Mouse (Mus musculus) retina, embryonic 14.5 days (tissue): ENCODE data around the gene Polr2h.
"Not testable (repeated sequence)": the region's sequence is repeated elsewhere in the genome, so short reads cannot be mapped to it uniquely, and the experiment has no call there.

Source experiments
- DNase-seq: peaks from one replicate; pipeline ENCODE4 v3.0.0-alpha.2; 2015; ENCODE audit warnings: low spot score

Gene Polr2h

DNA sequence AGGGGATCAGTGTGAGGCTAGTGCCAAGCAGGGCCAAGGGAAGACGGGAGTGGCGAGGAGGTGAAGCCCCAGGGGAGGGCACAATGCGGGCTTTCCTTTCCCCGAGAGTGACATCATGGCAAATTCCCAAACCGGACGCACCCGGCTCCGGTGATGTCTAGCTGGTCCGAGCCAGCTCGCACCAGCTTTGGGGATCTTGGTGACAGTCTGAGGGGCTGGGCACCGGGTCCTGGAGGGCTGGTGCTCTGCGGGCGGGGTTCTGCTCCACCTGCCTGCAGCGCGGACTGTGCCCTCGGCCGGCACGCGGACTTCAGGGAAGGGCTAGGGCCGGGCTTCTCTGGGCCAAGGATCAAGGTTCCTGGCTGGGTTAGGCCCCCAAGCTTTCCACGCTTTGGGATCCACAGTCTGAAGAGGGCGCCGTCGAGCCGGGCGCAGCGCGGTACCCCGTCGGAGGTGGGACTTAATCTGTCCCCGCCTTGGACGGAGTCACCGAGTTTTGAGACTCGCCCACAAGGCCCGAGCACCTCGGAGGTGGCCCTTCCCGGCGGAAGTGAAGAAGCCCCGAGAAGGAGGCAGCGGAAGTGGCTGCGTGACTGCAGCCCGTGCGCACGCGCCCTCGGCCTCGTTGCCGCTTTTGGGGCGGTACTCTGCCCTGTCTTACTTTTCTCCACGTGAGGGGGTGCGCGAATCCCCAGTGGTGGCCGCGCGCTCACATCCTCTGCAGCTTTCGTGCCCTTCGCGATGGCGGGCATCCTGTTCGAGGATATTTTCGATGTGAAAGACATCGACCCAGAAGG lies at the start of gene Polr2h, which contains the start of gene Clcn2:
Gene Polr2h, plus strand, starts transcription at position 485 of the 797 bp plus-strand sequence.
Gene Clcn2, minus strand, starts transcription at position 566 of the 797 bp plus-strand sequence.
- peak; percentile 94 for DNase-seq

DNA sequence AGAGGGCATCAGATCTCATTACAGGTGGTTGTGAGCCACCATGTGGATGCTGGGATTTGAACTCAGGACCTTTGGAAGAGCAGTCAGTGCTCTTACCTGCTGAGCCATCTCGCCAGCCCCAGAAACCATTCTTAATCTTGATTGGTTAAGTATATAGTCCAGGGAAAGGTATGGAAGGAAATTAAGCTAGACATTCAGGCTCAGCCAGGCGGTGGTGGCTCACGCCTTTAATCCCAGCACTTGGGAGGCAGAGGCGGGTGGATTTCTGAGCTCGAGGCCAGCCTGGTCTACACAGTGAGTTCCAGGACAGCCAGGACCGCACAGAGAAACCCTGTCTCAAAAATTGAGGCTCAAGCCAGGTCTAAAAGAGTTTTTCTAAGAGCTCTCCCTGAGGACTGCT lies 49.5 kb upstream of the Polr2h start, which contains the start of gene Eif4g1:
Gene Eif4g1, plus strand, starts transcription at position 301 of the 400 bp plus-strand sequence.
- DNase-seq = not testable (repeated sequence)

DNA sequence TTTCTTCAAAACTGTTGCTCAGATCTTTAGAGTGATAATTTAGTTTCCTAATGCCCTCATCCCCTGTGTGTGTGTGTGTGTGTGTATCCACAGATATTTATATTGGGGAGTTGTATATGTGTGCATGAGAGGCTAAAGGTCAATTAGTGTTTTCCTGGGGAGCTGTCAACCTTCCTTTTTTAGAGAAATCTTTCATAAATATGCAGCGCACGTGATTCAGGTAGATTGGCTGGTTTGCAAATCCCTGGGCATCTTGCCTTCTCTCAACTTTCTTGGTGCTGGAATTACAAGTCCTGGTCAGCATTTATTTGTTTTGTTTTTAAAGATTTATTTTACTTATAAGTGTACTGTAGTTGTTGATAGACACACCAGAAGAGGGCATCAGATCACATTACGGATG lies 47.2 kb upstream of the Polr2h start:
- no peak for DNase-seq

DNA sequence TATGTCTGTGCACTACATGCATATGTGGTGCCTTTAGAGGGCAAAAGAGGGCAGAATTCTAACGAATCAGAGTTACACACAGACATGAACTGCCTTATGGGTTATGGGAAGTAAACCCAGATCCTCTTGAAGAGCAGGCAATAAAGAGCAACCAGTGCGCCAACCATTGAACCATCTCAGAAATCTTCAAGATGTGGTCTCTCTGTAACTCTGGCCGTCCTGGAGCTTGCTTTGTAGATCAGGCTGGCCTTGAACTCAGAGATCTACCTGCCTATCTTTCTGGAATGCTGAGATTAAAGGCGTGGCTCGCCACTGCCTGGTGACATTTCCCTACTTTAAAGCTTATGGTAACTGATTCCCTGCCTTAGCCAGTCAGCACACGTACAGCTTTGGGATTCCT lies 45.6 kb upstream of the Polr2h start:
- peak; percentile 41 for DNase-seq

DNA sequence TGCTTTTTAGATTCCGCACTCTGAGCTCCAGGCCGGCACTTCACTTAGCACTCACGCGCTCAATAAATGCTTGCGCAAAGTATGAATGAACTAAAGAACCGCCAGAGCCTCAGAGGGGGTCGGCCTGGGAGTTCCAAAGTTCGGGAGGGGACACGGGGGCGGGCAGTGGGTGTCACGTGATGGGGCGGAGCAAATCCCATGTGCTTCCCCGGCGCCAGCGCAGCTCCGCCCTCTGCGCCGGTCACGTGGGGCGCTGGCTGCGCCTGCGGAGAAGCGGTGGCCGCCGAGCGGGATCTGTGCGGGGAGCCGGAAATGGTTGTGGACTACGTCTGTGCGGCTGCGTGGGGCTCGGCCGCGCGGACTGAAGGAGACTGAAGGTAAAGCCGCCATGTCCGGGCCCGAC lies 45.0 kb upstream of the Polr2h start:
- DNase-seq = peak; percentile 94

DNA sequence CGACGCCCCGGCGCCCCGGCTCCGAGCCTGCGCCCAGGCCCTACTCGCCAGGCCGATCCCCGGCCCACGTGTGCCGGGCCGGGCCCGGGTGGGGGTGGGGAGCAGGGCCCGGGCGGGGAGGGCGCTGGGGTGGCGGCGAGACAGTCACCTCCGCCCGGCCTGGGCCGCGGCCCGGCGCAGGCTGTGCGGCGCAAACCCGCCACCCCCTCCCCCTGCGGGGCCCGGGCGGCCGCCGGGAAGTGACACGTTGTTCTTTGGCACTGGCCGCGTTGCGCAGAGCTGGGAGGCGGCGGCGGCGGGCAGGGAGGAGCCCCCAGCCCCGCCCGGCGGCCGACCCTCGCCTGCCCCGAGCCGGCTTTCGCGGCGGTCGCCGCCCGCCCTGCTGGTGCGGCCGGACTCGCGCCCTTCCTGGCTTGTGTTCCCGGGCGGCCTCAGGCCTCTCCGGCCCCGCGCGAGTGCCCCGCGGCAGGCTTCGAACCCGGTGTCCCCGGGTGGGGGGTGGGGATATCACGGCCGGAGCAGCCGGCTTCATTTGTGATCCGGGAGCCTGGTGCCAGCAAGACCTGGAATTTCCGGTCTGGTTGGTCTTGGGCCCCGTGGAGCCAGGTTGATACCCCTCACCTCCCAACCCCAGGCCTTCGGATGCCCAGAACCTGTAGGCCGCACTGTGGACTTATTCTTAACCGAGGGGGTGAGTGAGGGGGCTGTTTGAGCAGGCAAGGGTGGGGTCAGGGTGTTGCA lies 44.3 kb upstream of the Polr2h start:
- DNase-seq = peak; percentile 44

DNA sequence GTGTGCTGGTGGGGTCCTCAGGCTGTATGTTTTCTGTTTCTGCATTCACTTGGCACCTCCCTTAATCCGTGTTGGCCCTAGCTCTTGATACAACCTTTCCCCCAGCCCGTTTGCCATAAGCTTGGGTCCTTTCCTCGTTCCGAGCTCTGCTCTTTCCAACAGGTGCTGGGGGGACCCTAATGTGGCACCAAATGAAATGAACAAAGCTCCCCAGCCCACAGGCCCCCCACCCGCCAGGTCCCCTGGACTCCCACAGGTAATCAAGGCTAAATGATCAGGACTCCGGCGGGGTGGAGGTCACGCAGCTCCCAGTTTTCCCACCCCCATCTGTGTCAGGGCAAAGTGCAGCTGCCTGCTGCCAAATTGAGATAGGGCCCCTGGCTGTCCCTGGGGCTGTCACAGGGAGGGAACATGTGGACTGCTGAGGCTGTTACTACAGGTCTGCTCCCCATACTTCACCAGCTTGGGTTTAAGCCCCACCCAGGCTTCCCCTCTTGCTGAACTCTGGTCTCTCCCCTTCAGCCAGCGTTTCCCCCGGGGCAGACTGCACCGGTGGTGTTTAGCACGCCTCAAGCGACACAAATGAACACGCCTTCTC lies 43.7 kb upstream of the Polr2h start:
- DNase-seq = no peak

DNA sequence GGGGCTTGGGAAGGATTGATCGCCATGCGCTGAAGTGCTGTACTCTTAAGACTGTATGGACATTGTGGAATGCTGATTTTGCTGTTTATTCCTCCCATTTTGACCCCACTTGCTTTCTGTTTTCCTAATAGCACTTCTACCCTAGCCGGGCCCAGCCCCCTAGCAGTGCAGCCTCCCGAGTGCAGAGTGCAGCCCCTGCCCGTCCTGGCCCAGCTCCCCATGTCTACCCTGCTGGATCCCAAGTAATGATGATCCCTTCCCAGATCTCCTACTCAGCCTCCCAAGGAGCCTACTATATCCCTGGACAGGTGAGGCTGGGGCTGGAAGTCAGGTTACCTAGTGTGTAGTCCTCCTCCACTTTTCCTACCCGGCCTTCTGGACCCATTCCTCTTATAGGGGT lies 42.3 kb upstream of the Polr2h start:
- DNase-seq = no peak

DNA sequence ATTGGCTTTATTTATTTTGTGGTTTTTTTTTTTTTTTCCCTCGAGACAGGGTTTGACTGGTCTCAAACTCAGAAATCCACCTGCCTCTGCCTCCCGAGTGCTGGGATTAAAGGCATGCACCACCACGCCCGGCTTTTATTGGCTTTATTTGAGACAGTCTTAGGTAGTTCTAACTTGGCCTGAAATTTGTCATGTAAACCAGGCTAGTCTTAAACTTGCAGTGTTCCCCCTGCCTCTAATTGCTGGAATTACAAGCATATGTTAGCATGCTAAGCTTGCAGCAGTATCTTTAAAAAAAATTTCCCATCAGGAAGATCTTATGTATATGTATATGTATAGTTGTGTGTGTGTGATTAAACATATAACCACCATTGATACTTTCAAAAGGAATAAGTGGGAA lies 40.8 kb upstream of the Polr2h start:
- peak; percentile 13 for DNase-seq

DNA sequence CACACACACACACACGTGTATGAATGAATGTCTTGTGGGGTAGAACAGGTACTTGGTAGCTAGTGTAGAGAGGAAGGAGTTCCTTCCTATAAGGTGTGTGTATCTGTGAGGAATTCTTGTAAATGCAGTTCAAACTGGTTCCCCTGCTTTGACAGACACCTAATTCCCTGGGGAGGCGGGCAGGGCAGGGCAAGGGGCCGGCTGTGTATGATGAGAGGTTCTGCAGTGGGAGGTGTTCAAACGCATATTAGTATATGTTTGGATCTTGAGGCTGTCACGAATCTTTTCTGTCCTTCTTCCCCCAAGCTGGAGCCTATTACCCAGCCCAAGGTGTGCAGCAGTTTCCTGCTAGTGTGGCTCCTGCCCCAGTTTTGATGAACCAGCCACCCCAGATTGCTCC lies 40.1 kb upstream of the Polr2h start:
- DNase-seq = no peak

DNA sequence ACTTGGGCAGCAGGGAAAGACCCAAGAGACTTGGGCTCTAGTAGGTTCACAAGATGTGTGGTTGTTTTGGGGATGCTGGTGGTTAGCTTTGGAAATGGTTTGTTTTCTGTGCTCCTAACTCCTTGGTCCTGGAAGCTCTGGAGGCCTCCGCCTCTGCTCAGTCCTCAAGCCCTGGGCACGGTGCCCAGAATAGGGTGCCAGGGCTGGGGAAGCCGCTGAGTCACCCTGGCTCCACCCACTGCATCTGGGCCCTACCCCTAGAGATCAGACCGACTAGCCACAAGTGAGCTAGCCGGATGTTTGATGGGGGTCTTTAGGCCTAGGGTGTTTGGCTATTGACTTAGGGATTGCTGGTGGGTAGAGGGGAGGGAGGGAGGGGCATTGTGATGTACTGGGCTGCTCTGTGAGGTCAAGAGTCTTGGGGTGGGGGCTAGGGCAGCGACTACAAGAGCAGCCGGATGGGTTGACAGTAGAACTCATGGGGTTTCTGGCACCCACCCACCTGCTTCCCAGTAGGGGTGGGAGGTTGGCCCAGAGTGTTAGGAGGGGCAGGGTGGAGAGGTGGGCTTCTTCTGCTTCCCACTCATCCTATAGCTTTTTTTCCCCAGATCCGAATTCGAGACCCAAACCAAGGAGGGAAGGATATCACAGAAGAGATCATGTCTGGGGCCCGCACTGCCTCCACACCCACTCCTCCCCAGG lies 39.3 kb upstream of the Polr2h start:
- DNase-seq = no peak

DNA sequence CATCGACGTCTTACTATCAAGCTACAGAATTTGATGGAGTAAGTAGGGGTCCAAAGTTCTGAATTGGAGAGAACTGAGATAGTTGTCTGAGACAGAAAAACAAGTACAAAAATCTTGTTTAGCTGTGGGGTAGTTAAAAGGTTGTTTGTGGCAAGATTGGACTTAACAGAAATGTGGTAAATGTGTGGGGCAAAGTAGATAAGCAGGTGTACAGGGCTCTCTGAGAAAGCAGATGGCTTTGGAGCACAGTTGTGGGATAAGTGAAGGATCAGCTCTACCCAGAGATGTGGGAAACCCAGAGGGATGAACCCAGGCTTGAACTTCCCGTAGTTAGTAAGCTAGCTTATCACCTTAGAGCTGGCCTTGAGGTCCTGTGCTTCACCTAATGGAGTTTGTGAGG lies 26.7 kb upstream of the Polr2h start:
- DNase-seq = no peak

DNA sequence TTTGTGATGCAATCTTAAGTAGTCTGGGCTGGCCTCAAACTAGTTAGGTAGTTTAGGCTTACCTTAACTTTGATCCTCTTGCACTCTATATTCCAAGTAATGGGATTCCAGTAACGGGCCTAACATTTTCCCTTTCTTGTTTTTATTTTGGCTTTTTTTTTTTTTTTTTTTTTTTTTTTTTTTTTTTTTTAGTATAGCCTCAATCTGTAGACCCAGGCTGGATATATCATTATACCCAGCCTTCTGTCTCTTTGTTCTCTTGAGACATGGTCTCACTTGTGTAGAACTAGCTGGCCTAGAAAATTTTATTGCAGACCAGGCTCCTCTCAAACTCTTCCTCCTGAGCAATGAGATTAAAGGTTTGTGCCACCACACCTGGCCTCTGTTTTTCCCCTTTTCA lies 25.8 kb upstream of the Polr2h start:
- no peak for DNase-seq

DNA sequence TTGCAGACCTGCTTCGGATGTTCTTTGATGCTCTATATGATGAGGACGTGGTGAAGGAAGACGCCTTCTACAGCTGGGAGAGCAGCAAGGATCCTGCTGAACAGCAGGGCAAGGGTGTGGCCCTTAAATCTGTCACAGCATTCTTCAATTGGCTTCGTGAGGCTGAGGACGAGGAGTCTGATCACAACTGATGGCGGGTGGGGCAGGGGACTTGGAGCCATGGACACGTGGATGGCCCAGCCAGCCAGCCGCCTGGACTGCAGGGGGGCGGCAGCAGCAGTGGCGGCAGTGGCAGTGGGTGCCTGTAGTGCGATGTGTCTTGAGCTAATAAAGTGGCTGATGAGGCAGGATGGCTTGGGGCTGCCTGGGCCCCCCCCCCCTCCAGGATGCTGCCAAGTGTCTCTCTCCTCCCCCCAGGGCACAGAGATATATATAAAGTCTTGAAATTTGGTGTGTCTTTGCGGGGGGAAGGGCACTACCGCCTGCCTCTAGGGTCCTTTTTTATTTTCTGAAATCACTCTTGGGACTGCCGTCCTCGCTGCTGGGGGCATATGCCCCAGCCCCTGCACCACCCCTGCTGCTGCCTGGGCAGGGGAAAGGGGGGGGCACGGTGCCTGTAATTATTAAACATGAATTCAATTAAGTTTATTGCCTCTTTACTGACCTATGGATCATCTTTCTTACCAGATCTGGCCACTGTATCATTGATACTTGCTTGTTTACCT lies 25.1 kb upstream of the Polr2h start:
- no peak for DNase-seq

DNA sequence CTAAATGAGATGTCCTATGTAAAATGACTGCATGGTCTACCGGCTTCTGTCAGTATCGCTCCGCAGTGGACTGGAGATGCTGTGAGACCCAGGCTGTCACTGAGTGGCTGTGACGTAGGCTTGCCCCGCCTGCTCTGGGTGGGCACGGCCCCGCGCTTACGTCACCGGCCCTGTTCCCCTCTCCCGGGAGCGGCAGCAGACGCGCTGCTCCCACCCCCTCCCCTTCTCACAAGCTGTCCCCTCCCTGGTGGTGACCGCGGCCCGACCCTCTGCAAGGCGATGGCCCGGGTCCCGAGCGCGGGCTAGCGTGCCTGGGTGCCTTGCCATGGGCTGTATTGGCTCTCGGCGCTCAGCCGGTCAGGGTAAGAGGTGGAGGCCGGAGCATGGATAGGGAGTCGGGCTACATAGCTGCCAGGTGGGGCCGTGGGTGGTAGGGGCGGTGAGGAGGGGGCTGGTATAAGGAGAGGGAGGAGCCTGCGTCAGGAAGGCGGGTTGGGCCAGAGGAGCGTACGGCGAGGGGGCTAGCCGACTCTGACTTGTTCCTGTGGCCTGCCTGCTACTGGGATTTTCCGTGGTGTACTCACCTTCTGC lies 24.3 kb upstream of the Polr2h start, which contains the start of gene Fam131a:
Gene Fam131a, plus strand, starts transcription at position 131 of the 591 bp plus-strand sequence.
- peak; percentile 94 for DNase-seq

DNA sequence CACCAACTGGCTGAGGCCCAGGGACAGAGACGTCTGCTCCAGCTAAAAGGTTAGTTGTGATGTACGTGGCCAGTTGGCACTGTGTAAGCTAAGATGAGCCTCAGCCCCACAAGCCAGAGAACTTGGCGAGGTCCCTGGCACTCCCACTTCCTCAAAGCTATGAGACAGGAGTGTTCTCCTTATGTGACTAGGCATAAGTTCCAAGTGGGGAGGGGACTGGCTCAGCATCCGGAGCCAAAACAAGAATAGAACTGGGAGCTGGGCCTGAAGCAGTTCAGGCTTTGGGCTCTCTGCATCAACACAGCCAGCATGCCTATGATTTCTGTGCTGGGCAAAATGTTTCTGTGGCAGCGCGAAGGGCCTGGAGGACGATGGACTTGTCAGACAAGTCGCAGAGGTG lies 22.7 kb upstream of the Polr2h start:
- no peak for DNase-seq

DNA sequence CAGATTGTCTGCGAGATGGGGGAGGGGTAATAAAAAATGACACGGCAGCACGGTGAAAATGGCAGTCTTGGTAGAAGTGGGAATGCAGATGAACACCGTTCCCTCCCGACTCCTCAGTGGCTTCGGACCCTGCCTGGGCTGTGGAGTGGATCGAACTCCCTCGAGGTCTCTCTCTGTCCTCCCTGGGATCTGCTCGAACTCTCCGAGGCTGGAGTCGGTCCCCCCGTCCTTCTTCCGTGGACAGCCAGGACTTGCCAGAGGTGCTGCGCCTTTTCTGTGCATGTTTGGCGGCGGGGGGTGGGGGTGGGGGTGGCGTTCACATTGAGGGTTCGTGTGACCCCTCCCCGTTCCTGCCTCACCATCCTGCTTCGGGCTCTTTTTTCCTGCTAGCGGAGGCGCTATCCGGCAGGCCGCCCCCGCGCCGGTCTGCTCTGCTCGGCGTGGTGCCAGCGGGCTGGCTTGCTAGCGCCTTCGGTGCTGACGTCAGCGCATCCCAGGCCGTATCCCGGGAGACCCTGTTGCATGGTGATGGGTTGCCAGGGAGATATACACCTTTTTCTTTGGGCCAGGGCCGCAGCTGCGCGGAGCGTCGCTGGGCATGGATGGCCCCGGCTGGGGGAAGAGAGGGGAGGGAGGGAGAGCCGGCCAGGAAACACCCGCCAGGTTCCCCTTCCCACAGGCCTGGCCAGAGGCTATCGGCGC lies 21.7 kb upstream of the Polr2h start:
- peak; percentile 81 for DNase-seq

DNA sequence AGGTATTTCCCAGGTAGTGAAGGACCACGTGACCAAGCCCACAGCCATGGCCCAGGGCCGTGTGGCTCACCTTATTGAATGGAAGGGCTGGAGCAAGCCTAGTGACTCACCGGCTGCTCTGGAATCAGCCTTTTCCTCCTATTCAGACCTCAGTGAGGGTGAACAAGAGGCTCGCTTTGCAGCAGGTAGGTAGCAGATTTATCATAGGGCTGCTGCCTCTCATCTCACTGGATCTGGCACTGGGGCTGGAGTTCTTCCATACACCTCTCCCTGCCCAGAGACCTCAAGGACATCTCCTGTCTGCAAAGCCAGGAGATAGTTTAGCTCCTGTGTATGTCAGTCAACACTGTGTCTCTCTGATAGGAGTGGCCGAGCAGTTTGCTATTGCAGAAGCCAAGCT lies 18.2 kb upstream of the Polr2h start:
- DNase-seq = no peak

DNA sequence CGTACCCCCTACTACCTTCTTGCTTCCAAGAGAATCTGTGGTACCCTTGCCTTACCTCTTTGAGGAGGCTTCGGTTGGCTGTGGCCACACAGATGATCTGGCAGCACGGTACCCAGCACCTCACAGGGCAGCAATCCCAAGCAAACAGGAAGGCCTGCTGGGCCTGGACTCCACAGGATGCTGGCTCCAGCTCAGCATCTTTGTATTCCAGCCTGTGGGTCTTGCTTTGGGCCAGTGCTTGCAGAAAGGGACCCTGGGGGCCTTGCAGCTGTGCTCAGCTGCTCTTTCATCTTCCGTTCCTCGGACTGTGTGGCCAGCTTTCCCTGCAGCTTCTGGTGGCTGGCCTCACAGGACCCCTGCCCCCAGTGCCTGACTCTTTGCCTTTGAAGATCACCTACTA lies 17.4 kb upstream of the Polr2h start:
- DNase-seq = no peak

DNA sequence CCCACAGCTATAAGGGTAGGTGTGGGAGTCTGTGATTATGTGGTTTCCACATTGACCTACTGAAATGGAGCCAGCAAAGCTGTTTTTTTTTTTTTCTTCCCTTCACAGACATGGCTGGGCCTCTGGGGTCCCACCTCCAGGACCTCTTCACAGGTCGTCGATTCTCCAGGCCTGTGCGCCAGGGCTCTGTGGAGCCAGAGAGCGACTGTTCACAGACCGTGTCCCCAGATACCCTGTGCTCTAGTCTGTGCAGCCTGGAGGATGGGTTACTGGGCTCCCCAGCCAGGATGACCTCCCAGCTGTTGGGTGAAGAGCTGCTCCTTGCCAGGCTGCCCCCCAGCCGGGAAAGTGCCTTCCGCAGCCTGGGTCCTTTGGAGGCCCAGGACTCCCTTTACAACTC lies 16.1 kb upstream of the Polr2h start:
- DNase-seq = no peak
